Mouse (Mus musculus) lung, postnatal 14 days (tissue): Measurements from ENCODE around the gene Rab3ip.

Source experiments
- DNase-seq: peaks from one replicate; pipeline ENCODE4 v3.0.0; 2021

The Rab3ip gene

DNA sequence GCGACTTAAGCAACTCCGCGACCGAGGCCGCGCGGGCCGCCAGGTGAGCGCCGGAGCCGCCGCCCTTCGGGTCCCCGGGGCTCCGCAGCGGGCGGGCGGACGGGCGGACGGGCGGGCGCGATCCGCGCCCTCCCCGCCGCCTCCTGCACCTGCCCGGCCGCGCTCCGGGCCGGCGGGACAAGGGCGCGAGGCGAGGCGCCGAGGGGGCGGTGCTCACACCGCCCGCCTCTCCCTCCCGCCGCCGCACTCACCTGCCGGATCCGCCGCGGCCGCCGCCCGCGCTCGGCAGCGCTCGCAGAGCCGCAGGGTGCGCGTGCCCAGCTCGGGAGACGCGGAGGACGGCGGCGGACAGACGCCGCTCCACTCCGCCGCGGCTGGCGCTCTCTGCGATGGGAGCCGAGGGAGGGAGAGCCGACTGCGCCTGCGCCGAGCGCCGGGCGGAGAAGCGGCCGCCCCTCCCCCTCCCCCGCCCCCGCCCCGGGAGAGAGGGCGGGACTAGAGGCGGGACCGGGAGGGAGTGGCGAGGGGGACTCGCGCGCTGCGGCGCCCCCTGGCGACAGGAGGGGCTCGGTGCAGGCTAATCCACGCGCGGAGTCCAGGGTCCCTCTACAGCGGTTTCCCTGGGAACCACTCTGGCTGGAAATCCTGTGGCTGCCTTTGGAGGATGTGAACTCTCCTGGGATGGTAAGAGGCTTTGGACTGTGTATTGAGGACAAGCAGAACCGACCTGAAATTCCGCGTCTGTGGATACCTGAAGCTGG is at the start of gene Rab3ip:
TSS of gene Rab3ip (minus strand) at position 761 of the 761 bp plus-strand sequence.
- DNase-seq = peak; percentile 93

DNA sequence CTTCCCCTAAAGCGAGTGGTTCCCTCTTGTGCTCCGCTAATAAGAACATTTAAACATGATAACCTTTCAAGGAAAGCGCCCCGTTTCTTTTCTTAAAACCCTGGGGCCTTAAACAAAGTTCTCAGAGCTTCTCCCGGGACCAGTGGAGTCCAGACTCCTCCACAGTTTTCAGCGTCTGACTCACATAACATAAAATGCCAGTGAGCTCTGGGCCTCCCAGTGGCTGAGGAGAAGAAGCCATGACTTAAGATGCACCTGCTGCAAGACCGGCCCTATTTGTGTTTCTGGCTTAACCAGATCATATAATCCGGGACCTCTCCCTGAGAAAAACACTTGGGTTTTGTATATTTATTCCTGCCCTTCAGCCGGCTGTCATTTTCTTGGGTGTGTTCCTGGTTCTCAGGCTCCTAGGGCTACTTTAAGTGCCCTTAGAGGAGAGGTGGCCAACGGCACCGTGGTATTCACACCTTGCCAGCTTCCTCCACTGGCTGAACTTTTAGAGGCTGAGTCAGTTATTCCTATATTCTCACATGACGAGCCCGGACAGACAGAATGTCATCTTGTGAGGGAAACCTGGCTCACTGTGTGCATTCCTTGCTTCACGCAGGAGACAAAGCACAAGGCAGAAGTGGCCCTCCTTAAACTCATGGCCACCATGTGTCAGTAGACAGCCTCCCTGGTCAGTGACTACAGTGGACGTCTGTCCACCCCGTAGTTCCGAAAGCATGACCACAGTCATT is 48.3 kb upstream of the Rab3ip start:
- no peak for DNase-seq

DNA sequence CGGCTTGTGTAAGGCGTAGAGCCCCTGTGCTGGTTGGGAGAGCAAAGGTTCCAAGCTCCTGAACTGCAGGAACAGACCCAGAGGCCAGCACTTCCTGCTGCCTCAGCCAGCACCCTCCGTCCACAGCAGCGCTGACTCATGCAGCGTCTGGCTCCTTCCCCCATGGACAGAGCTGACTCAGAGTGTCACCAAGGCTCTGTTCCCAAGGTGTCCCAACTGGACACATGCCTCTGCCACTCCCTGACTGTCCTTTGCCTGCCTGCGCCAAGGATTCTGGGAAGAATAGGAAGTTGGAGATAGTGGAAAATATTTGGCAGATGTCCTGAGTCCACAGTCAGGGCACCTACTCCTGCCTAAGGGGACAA is 45.6 kb upstream of the Rab3ip start:
- DNase-seq = peak; percentile 57

DNA sequence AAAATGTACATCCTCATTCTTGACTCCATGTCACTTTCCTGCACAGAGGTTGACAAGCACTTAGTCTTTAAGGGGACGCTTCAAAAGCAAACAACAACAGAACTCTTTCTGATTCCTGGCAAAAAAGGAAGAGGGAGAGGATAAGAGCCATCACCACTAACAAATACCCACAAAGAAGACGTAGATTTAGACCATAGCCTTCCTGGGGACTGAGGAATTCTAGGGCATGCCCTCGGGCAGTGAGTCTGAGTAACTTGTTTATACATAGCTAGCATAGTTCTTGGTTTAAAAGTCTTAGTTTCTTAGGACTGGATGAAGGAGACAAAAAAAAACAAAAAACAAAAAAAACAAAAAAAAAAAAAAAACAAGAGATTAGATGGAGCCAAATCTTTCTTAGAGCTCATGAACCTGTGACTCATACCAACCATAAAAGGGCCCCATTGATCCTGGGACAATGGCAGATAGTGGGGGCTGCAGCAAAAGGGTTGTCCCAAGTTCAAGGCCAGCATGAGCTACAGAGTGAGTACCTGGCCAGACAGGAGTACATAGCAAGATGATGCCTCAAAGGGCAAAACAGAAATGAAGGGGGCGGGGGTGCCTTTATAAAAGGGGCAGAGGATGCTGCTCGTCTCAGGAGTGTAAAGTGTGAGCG is 45.1 kb upstream of the Rab3ip start:
- no peak for DNase-seq

DNA sequence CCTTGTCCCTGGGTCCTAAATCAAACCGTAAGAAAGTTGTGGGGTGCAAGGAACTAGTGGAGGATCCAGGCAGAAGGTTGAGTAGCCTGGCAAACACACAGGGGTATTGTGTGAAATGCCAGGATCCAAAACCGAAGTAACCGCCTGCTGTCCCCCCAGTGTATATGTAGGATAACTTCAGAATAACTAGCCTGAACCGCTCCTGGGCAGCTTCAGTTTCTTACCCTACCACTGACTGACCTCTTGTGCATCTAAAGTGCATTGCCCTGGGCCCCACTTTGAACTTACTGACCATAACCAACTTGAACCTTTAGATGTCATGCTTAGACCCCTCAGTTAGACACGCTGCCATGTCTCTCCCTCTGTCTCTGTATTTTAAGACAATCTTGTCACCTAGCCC is 44.6 kb upstream of the Rab3ip start:
- no peak for DNase-seq

DNA sequence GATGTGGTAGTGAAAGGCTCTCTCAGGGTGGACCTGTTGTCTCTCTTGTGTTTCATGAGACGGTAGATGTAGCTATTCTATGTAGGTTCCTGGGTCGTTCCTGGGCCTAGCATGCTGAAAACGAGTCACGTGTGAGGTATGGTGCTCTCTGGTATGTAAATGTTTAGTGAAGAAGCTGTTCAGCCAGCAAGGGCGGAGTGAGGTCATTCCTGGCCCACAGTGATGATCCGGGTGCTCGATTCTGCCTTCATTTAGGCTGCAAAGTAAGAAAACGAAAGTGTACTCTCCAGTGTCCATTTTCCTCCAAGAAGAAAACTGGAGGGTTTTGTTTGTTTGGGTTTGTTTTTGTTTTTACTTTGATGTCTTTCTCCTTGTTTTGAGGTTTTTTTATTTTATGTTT is 43.4 kb upstream of the Rab3ip start:
- no peak for DNase-seq

DNA sequence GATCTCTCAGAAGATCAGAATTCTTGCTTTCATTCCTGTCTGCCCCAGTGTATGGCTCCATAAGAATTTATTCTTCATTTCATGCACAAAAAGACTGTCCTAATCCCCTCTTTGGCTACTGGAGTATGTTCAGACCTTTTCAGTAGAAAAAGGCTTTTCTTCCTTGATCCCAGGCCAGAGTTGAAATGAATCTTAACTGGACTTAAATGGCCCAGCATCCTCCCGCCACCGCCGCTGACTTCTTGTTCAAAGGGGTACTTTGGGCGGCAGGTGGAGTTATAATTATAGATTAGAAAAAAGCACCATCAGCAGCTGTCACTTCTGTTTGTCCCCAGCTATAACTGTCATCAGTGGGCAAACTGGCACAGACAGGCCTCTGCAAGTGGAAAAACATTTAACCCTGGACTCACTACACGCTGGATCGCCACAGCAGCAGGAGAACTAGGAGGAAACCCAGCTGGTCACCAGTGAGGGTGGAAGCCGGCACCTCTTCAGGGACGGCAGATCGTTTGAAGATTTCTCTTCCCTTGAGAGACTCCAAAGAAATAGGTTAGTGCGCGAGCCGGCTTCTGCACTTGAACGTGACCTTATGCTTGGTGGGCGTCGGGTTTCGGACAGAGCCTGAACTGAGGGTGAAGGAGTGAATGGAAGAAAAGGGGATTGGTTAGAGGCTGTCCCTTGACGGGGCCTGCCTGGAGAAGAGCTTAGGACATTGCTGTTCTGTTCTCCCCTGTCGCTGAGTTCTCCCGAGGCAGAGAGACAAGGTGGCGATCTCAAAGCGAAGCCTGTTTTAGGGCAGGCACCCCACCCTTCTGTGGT is 35.9 kb upstream of the Rab3ip start, which contains the start of gene Best3:
TSS of gene Best3 (plus strand) at position 51 of the 819 bp plus-strand sequence.
- no peak for DNase-seq

DNA sequence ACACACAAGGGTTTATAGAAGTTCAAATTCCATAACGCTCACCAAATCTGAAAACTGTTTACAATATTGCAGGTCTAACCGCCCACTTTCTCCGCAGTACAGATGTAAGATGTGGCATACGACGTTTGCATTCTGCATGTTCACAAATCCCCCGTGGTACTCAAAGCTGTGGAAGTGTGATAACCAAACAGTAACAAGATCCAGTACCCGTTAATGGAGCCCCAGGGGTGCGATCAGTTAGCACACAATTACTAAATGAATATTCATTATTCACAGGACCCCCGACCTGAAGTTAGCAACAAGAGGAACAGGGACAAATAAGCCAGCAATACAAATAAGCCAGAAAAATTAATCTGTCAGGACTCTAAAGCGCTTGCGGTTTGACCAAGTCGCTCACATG is 34.3 kb upstream of the Rab3ip start:
- no peak for DNase-seq

DNA sequence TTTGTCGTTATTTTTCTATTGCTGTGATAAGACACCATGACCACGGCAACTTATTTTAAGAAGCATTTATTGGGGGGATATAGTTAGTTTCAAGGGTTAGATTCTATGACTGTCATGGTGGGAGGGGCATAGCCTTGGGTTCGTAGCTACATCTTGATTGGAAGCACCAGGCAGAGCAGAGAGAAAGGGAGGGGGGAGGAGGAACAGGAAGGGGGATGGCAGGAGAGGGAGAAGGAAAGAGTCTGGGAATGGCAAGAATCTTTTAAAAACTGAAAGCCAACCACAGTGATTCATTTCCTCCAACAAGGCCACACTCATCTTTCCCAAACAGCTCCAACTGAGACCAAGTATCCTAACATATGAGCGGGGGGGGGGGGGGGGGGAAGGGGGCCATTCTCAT is 32.0 kb upstream of the Rab3ip start:
- DNase-seq = no peak

DNA sequence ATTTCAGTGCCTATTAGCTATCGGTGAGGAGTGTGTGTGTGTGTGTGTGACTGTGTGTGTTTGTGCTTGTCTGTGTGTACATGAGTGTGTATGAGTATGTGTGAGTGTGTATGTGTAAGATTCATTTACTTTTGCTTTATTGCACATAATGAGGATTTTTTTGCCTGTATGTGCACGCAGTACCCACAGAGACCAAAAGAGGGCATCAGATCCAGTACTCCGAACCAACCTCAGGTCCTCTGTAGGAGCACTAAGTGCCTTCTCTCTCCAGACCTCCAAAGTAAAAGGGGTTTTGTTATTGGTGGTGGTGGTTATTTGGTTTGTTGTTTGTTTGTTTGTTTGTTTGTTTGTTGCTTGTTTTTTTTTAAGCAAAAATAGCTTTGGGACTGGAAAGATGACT is 30.3 kb upstream of the Rab3ip start:
- DNase-seq = peak; percentile 45

DNA sequence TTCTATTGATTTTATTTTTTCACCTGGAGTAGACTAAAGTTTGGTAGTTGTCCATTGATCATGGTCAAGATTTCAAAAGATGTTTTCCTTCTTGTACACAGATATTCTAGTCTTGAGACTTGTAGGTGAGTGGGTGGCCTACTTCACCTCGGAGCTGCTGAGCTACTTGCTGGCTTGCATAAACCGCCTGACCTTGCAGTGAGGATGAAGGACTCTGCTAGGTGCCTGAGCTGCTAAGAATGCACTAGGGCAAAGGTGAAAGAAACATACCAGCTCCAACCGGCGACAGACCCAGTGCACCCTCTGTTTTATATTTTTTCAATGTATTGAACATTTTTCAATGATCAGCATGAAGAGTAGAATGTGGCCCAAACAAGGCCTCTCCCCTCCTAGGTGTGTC is 29.7 kb upstream of the Rab3ip start:
- no peak for DNase-seq

DNA sequence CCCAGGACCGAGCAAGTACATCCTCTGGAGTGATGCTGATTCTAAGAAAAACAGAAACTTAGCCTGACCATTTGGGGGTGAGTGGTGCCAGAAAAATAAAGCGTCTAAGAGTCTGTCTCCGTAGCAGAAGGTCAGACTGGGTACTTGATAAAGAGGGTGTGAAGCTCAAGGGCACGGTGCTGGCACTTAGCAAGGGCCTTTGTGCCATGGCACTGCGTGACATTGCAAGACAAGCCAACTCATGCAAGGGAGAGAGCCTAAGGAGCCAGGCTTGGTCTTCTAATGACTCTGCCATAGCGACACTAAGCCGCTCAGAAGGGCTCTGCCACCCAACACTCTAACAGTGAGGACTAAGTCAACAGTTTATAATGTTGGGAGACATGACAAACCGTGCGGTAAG is 28.3 kb upstream of the Rab3ip start:
- DNase-seq = no peak

DNA sequence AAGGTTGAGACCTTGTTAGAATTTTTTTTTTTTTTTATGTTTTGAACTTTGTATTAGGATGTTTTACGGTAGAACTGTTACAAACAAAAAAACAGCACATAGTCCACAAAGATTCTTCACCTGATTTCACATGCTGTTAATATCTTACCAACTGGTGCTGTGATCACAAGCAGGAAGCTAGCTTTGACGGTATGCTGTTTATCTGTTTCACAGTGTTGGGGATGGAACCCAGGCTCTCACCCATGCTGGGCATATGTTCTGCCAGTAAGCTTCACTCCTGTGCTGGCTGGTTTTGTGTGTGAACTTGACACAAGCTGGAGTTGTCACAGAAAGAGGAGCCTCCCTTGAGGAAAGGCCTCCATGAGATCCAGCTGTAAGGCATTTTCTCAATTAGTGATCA is 27.3 kb upstream of the Rab3ip start:
- DNase-seq = no peak

DNA sequence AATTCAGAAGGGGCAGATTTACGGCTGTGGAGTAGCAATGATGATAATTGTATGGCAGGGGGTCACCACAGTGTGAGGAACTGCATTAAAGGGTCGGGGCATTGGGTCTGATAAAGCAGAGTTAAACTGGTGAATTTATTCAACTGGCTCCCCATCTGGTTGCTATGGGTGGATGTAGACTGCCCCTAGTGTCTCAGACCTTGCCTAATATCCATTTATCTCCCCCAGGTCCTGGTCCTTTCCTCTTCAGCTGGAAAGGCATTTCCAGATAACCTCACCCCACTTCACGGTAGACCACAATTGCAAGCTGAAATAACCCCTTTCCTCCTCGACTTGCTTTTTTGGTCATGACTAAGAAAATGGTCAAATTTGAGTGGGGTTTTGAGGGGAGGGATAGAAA is 26.9 kb upstream of the Rab3ip start:
- DNase-seq = no peak

DNA sequence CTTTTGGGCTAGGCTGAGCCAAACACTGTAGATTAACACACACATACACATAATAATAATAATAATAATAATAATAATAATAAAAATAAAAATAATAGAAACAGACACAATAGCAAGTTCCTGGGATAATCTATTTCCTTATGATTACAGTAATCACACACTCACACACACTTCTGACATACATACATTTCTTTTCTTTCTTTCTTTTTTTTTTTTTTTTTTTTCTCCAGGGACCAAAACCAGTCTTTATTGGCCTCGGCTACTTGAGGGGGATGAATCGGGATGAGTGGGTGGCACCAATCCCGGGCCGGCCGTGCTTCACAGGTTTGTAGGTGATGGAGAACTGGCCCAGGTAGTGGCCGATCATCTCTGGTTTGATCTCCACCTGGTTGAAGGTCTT is 21.9 kb upstream of the Rab3ip start, which contains the start of gene Gm10271:
TSS of gene Gm10271 (minus strand) at position 101 of the 400 bp plus-strand sequence.
- no peak for DNase-seq

DNA sequence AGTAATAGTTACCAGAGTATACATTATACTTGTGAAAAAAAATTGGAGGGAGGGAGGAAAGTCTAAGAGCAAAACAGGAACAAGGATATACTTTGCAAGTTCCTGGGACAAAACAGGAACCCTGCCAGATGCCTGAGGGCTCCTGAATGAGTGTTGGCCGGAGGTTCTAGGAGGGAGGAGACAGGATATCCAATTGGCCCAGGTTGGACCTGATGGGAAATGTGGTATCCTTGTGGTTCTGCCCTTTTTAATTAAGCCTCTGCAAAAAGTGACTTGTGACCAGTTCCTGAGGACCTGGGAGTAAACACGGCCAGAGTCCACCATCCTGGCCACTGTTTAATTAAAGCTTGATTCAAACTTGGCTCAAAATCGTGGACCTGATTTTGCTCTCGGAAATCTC is 18.2 kb upstream of the Rab3ip start:
- no peak for DNase-seq

DNA sequence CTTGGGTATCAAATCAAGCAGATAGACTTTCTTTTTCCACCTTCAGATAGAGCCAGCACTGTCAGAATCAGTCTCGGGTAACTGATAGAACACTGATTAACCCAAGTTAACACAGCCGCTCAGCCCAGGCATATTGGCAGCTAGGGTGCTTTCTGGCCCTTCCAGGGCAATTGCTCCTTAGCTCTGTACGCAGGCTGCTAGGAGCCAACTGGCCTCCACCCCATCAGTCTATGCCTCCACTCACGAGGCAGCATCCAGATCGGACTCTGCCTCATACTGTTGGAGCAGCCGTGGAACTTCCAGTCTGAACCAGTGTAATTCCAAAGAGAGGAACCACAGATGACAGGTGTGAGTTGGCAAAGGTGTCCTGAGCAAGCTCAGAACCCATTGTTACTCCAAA is 15.5 kb upstream of the Rab3ip start:
- peak; percentile 21 for DNase-seq

DNA sequence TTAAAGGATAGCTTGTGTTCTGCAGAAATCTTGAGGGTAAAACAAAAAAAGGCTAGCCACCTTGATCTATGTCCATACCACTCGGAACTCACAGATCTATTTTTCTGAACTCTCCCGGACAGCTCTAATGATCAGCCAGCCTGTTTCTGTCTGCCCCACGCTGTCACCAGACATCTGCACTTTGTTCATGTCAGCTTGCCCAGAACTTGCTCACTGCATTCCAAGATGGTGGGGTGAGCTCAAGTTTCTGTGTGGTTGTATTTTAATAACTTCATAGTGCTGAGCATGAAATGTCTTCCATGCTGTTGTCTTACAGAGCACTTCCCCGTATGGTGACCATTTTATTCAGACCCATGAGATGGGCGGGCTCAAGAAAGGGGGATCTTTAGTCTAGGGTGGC is 14.7 kb upstream of the Rab3ip start:
- peak; percentile 72 for DNase-seq

DNA sequence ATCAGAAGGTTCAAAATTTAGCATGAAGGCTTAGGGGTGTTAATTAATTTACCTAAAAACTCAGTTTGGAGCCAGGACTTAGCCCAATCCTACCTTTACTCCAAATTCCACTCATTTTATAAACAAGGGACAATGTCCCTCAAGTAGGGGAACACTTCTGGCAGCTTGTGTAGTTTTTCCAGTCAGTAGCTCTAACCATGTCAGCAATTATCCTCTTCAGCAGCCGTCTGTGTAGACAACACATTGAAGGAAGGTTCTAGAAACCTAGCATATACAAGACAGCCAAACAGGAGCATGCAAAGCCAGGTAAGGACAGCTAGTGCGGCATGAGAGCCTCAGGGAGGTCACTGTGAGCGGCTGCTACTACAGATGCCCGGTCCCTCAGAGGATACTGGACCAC is 14.0 kb upstream of the Rab3ip start:
- DNase-seq = no peak

DNA sequence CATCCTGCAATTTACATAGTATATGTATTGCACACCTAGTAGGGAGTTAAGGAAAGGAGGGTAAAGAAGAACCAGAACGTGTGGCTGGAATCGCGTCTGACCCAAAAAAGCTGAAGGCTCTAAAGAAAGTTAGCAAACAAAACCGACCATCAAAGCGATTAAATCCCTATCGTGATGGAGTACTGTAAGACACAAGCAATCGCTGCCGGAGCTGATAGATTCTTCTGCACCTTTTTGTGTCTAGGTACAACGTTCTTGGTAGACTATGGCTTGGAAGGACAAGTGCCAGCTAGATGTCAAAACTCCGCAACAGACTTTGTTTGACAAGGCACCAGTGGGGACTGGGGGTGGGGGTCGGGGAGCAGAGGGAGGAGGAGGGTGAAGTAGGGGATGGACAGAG is 13.5 kb upstream of the Rab3ip start:
- no peak for DNase-seq

DNA sequence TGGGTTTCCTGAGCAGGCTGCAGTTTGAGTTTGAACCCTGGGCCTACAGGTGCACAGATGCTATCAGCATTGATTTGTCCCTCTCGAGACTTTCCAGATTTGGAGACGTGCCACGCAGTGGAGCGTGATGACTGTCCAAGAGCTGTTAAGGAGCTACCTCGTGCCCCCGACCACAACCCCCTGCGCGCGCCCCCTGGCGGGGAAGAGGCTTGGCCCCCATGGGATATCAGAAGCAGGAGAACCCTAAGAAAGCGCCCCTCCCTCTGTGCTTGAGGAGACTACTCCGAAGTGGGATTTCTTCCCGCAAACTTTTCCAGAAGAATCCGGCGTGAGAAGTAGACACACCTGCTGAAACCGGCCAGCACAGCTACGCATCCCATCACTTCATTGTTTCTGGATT is 12.2 kb upstream of the Rab3ip start:
- DNase-seq = peak; percentile 26

DNA sequence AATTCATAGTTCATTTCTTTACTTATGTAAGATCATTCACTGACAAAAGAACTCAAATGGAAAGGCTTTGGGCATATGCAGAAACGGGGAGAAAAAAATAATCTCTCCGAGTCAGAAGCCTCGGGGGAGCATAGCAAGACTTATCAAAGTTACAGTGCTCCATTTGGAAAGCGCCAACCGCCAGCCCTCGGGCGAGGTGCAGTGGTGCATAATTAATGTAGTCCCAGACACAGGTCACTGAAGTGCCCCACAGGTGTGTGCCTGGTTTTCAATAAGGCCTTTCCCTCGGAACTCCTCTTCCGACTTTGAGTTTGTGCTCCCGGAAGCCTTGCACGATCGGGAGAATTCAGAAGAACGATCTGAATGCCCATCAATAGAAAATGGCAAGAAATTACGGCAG is 11.6 kb upstream of the Rab3ip start:
- no peak for DNase-seq
